Comparison of ENCODE assay signal across 7 mouse cellular contexts in the genomic region with DNA sequence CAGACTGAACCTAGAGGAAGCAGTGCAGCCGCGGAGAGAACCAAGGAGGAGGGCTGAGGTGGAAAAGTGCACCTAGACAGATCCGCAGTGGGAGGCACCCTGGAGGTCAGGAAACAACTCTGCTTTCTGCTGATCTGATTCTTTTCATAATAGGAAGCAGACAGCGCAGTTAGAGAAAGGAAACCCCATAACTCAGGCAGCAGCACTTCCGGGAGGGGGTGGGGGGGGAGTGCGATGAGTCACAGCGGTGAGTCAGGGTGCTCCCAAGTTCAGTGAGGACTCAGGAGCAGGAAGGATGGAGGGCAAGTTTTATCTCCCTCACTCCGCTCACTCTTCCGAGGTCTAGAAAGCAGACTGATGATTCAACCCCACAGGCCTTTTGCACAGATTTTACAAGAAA. TPM values are rescaled to one million over a fixed set of nuclear protein-coding genes. Genes with fewer than 3 reads are reported as not detected.
A peak's percentile ranks its signal among the peaks of the same experiment; 100 is the strongest.
DNase-seq lines count a peak whose midpoint lies in the region; ATAC-seq and TF ChIP-seq lines count a peak whose summit lies in the region.

No protein-coding gene starts in this region.

- ATAC-seq in heart, embryonic 16.5 days (replicated peaks; ENCODE audit: extremely low read depth, insufficient read depth, low FRiP score), result peak; percentile 52; the same call in 1 of the 2 replicates
- ATAC-seq in liver, embryonic 14.5 days (ENCODE audit: insufficient read depth), result peak; percentile 18; the same call in 1 of the 2 replicates
- no peak for ATAC-seq in megakaryocyte-erythroid progenitor cell, adult 5-6 weeks (replicated peaks; ENCODE audit: low FRiP score, low TSS enrichment, poor library complexity, severe bottlenecking)

- peak; percentile 19 to 34 for DNase-seq in CD8-positive naive resting alpha-beta T cell, adult 2 months (ENCODE audit: low read depth in 2 of 2, low spot score in 2 of 2)
- peak; percentile 34 for DNase-seq in adrenal gland, adult 8-10 months
- peak in 1 of 3 experiments; percentile 10 for DNase-seq in liver, embryonic 14.5 days (ENCODE audit: low read depth in 3 of 3, low spot score in 3 of 3)
- DNase-seq in thymus, postnatal 14 days, result peak; percentile 43
- DNase-seq in gastrocnemius, postnatal 10 days, result no peak

- peaks cover 6% of the 10 kb centered on the region for H3K36me3 ChIP-seq in heart, embryonic 16.5 days (ENCODE audit: control insufficient read depth, insufficient read depth)
- H3K36me3 ChIP-seq in liver, embryonic 14.5 days (replicated peaks; ENCODE audit: control insufficient read depth, insufficient read depth, low read depth), result peaks cover 25% of the 10 kb centered on the region

- 0 out of 2 replicates have a peak, but pooled peaks cover 4% of the 10 kb centered on the region for H3K9me3 ChIP-seq in heart, embryonic 16.5 days (replicated peaks; ENCODE audit: control insufficient read depth, low read length)
- no peaks in the 10 kb centered on the region for H3K9me3 ChIP-seq in liver, embryonic 14.5 days (ENCODE audit: control insufficient read depth, low read length)

- TF ChIP-seq EP300 in liver, embryonic 14.5 days (IDR thresholded peaks at IDR 0.05; ENCODE audit: low read depth), result no peak

- WGBS in heart, embryonic 16.5 days, result 43% methylated on average over 7 of the region's 9 CpGs
- 21% methylated on average over 9 of the region's 9 CpGs for WGBS in liver, embryonic 14.5 days (ENCODE audit: insufficient replicate concordance)

- H3K27ac ChIP-seq in heart, embryonic 16.5 days (ENCODE audit: low read length), result peak overlapping the region; percentile 18; the same call in 1 of the 2 replicates
- H3K27ac ChIP-seq in liver, embryonic 14.5 days, result no peak overlapping the region

- H3K4me1 ChIP-seq in heart, embryonic 16.5 days (ENCODE audit: control insufficient read depth, insufficient read depth, low read length), result peaks cover 6% of the 10 kb centered on the region; the same call in 1 of the 2 replicates
- no peaks in the 10 kb centered on the region; a peak in 1 of 4 replicates for H3K4me1 ChIP-seq in liver, embryonic 14.5 days (replicated peaks; ENCODE audit: control insufficient read depth in 2 of 2, insufficient read depth in 2 of 2, low read length in 1 of 2)

- H3K4me2 ChIP-seq in heart, embryonic 16.5 days (ENCODE audit: low read depth, low read length), result peak overlapping the region; percentile 36
- H3K4me2 ChIP-seq in liver, embryonic 14.5 days (ENCODE audit: low read depth), result no peak overlapping the region

- no peaks in the 10 kb centered on the region for H3K27me3 ChIP-seq in heart, embryonic 16.5 days (ENCODE audit: control insufficient read depth, insufficient read depth, low read length)
- no peaks in the 10 kb centered on the region for H3K27me3 ChIP-seq in liver, embryonic 14.5 days (ENCODE audit: control insufficient read depth, insufficient read depth, low read length)

- H3K9ac ChIP-seq in heart, embryonic 16.5 days (ENCODE audit: low read length), result no peak overlapping the region
- no peak overlapping the region for H3K9ac ChIP-seq in liver, embryonic 14.5 days (replicated peaks)

- peak overlapping the region; percentile 8; the same call in 1 of the 2 replicates for H3K4me3 ChIP-seq in heart, embryonic 16.5 days (ENCODE audit: low read length)
- H3K4me3 ChIP-seq in liver, embryonic 14.5 days (ENCODE audit: insufficient read depth in 1 of 2, low read depth in 2 of 2, low read length in 2 of 2), result no peak overlapping the region

- no peak for TF ChIP-seq CTCF in liver, embryonic 14.5 days (IDR thresholded peaks at IDR 0.05; ENCODE audit: low read depth)

RNA-seq across cellular contexts. Expression of a gene that starts 7.2 kb away (rescaled TPM):
- total RNA-seq in adrenal gland, adult 8-10 months (2022), result 10 to 100 TPM; 50.7 to 68.4 (median 58.3) TPM
- polyA plus RNA-seq in heart, embryonic 16.5 days (2015; fragmentation: Nextera tagmentation; extraction: Ambion mirVana), result 8.1 and 8.8 TPM in 2 replicates
- polyA plus RNA-seq in liver, embryonic 14.5 days (2012; rRNA removed), result 5.9 and 6.8 TPM in 2 replicates
- 7.2 and 8.6 TPM in 2 replicates for polyA plus RNA-seq in liver, embryonic 14.5 days (2014; fragmentation: Nextera tagmentation; extraction: Ambion mirVana)
- 10 to 100 TPM in 1 of 2 experiments, 1 to 10 TPM in 1; 9.7 to 10.3 TPM for total RNA-seq in gastrocnemius, postnatal 10 days (2021)
- 19.9 and 31.0 TPM in 2 replicates for total RNA-seq in megakaryocyte-erythroid progenitor cell, adult 5-6 weeks (2014; fragmentation: Nextera tagmentation)
- total RNA-seq in megakaryocyte-erythroid progenitor cell, adult 5-6 weeks (2017), result 27.8 and 31.1 TPM in 2 replicates

RNA-seq across cellular contexts. Expression of a gene that starts 56.6 kb away (rescaled TPM):
- not detected for total RNA-seq in adrenal gland, adult 8-10 months (2022)
- 1.2 and 2.0 TPM in 2 replicates for polyA plus RNA-seq in heart, embryonic 16.5 days (2015; fragmentation: Nextera tagmentation; extraction: Ambion mirVana)
- not detected in 2 replicates for polyA plus RNA-seq in liver, embryonic 14.5 days (2012; rRNA removed)
- not detected in 2 replicates for polyA plus RNA-seq in liver, embryonic 14.5 days (2014; fragmentation: Nextera tagmentation; extraction: Ambion mirVana)
- under 1 TPM in 1 of 2 experiments, not detected in 1; 0.45 TPM for total RNA-seq in gastrocnemius, postnatal 10 days (2021)
- not detected in 2 replicates for total RNA-seq in megakaryocyte-erythroid progenitor cell, adult 5-6 weeks (2014; fragmentation: Nextera tagmentation)
- not detected in 2 replicates for total RNA-seq in megakaryocyte-erythroid progenitor cell, adult 5-6 weeks (2017)
